Mouse (Mus musculus) heart, embryonic 11.5 days (tissue): ENCODE data around the gene Ssh2. TPM values are rescaled to one million over a fixed set of nuclear protein-coding genes. Genes with fewer than 3 reads are reported as not detected.

ENCODE experiments used
- ATAC-seq: fragments of 200-750 bp; cut with Nextera tagmentation; replicated peaks from 2 replicates; pipeline ENCODE4 v1.8.0; 2017; ENCODE audit warnings: moderate library complexity; ENCODE audit not compliant: insufficient number of reproducible peaks, low FRiP score, low TSS enrichment
- H3K27ac ChIP-seq: fragments of 300-500 bp; sonication (generic); 2 replicates; pipeline ENCODE4 v1.5.1; 2014; ENCODE audit warnings: mild to moderate bottlenecking, low read depth, low read length
- H3K27me3 ChIP-seq: fragments of 300-500 bp; sonication (generic); 2 replicates; pipeline ENCODE4 v1.6.1; 2014; ENCODE audit warnings: mild to moderate bottlenecking, low read length, mixed read lengths; ENCODE audit not compliant: control insufficient read depth, insufficient read depth
- H3K36me3 ChIP-seq: fragments of 300-500 bp; sonication (generic); 2 replicates; pipeline ENCODE4 v1.6.1; 2014; ENCODE audit warnings: mild to moderate bottlenecking, low read length, moderate library complexity, mixed read lengths; ENCODE audit not compliant: control insufficient read depth, insufficient read depth
- H3K4me1 ChIP-seq: fragments of 300-500 bp; sonication (generic); 2 replicates; pipeline ENCODE4 v1.6.1; 2014; ENCODE audit warnings: low read length; ENCODE audit not compliant: control insufficient read depth, insufficient read depth
- H3K4me2 ChIP-seq: fragments of 300-500 bp; sonication (generic); 2 replicates; pipeline ENCODE4 v1.6.1; 2014; ENCODE audit warnings: mild to moderate bottlenecking, moderate library complexity
- H3K4me3 ChIP-seq: fragments of 300-500 bp; sonication (generic); 2 replicates; pipeline ENCODE4 v1.5.1; 2014; ENCODE audit warnings: low read depth, low read length
- H3K9ac ChIP-seq: fragments of 300-500 bp; sonication (generic); 2 replicates; pipeline ENCODE4 v1.6.1; 2014; ENCODE audit warnings: mild to moderate bottlenecking, low read depth, low read length, moderate library complexity
- H3K9me3 ChIP-seq: fragments of 300-500 bp; sonication (generic); replicated peaks from 2 replicates; pipeline ENCODE4 v1.6.1; 2016; ENCODE audit warnings: low read length; ENCODE audit not compliant: control insufficient read depth
- WGBS: fragments of 180-500 bp; shearing (Covaris S2); extraction: QIAGEN DNeasy Blood & Tissue Kit; methylation state at CpG from one replicate; pipeline ENCODE4 v1.1.7; 2014; ENCODE audit not compliant: insufficient replicate concordance; 5-methylcytosine and 5-hydroxymethylcytosine counted together
- polyA plus RNA-seq: library from polyadenylated mRNA; unstranded; fragments of >200 nt; fragmentation: Nextera tagmentation; extraction: Ambion mirVana; gene quantifications from 2 replicates; pipeline ENCODE4 v1.2.1, GENCODE M21; 2014

Gene Ssh2
- polyA plus RNA-seq, 1 experiment from 2014 or later, result 22.8 TPM

DNA sequence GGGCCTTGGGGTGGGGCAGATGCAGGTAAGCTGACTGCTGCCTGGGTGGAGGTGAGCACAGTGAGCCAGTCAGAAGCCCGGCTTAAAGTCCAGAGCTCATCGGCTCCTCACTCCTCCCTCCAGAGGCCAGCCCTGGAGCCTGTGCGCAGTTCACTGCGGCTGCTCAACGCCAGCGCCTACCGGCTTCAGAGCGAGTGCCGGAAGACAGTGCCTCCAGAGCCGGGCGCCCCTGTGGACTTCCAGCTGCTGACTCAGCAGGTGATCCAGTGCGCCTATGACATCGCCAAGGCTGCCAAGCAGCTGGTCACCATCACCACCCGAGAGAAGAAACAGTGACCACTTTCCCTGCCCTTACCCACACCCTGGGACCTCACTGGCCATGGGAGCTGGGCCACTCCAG is 290.2 kb downstream of the Ssh2 start:
- WGBS, result 84% methylated on average over 14 of the region's 14 CpGs
- no peak for ATAC-seq
- Histone ChIP-seq H3K4me3 (no peak overlapping the region), H3K4me2 (no peak overlapping the region), H3K9ac (no peak overlapping the region), H3K27me3 (no peaks in the 10 kb centered on the region), H3K36me3 (peaks cover 40% of the 10 kb centered on the region), H3K9me3 (no peaks in the 10 kb centered on the region), H3K4me1 (peaks cover 13% of the 10 kb centered on the region), H3K27ac (no peak overlapping the region)

- Histone ChIP-seq H3K27me3 (no peaks in the 10 kb centered on the region), H3K4me1 (peaks cover 13% of the 10 kb centered on the region), H3K9me3 (no peaks in the 10 kb centered on the region), H3K4me2 (no peak overlapping the region), H3K36me3 (peaks cover 40% of the 10 kb centered on the region), H3K4me3 (no peak overlapping the region), H3K27ac (no peak overlapping the region), H3K9ac (no peak overlapping the region)
- ATAC-seq, result no peak
- 82% methylated on average over 6 of the region's 6 CpGs for WGBS
Measured at GRCm38 (mm10) chr11:77506941-77507340, 290.9 kb downstream of the Ssh2 start.

- Histone ChIP-seq H3K9me3 (no peaks in the 10 kb centered on the region), H3K4me1 (peaks cover 16% of the 10 kb centered on the region), H3K27ac (no peak overlapping the region), H3K4me3 (no peak overlapping the region), H3K9ac (peak overlapping the region; percentile 49; the same call in 1 of the 2 replicates), H3K27me3 (no peaks in the 10 kb centered on the region), H3K4me2 (peak overlapping the region; percentile 80), H3K36me3 (peaks cover 37% of the 10 kb centered on the region)
- no peak for ATAC-seq
- 76% methylated on average over 4 of the region's 4 CpGs for WGBS
Measured at GRCm38 (mm10) chr11:77507426-77507825, 291.3 kb downstream of the Ssh2 start.

DNA sequence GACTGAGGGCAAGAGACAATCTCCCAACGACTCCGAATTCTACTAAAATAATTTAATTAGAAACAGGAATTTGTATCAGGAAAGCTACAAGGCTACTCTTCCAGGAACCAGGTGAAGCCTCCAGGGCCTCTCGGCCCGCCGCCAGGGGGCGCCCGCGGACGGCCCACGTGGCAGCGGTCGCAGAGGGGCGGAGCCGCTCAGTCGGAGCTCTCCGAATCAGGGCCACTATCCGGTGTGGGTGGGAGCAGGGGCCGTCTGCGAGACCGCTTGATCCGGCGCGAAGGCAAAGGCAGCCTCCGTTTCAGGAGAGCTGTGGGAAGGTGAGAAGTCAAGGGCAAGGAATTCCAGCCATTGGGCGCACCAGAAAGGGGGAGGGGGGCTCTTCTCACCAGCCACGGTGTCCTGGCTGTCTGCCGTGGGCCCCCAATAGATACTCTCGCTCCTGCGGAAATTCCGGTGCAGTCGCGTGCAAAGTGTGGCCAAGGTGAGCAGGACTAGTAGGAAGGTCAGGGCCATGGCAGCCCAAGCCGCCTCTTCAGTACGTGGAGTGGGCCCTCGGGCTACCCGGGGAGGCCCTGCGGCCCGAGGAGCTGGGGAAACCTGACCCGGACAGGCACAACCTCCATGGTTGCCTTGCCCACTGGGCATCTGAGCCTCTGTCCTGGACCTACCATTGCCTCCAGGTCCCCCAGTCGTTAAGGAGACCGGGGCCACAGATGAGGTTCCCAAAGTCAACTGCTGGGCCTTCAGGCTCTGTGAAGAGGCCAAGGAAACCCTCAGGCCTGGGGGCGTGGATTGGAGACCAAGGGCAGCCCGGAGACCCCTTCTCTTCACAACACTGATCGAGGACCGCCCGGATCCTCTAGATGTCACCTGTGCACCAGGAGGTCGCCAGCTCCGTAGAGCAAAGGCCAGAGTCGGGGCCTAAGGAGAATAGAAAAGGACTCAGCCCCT is 292.3 kb downstream of the Ssh2 start:
- Histone ChIP-seq H3K27me3 (no peaks in the 10 kb centered on the region), H3K27ac (peak overlapping the region; percentile 46; the same call in 1 of the 2 replicates), H3K9me3 (no peaks in the 10 kb centered on the region), H3K4me3 (peak overlapping the region; percentile 28), H3K4me2 (peak overlapping the region; percentile 80), H3K36me3 (peaks cover 28% of the 10 kb centered on the region), H3K4me1 (peaks cover 17% of the 10 kb centered on the region), H3K9ac (peak overlapping the region; percentile 74)
- peak; percentile 47 for ATAC-seq
- 16% methylated on average over 49 of the region's 49 CpGs for whole genome bisulfite sequencing

Other genes starting within 250 kb of the Ssh2 start
- 1.5 and 2.2 TPM in 2 replicates for gene Slc6a4, start 217.7 kb upstream of the Ssh2 start, polyA plus RNA-seq
- gene Nsrp1, start 137.9 kb upstream of the Ssh2 start, polyA plus RNA-seq, result 52.6 and 52.9 TPM in 2 replicates
- 0.42 and 0.52 TPM in 2 replicates for gene Efcab5, start 27.3 kb upstream of the Ssh2 start, polyA plus RNA-seq
- gene Coro6, start 246.1 kb downstream of the Ssh2 start, polyA plus RNA-seq, result 35.3 and 38.9 TPM in 2 replicates